Mouse (Mus musculus): Measurements from ENCODE around the gene Hpdl. TPM values are rescaled to one million over a fixed set of nuclear protein-coding genes. Genes with fewer than 3 reads are reported as not detected.

Hpdl gene
- polyA plus RNA-seq, 1 experiment = 3.9 TPM

DNA sequence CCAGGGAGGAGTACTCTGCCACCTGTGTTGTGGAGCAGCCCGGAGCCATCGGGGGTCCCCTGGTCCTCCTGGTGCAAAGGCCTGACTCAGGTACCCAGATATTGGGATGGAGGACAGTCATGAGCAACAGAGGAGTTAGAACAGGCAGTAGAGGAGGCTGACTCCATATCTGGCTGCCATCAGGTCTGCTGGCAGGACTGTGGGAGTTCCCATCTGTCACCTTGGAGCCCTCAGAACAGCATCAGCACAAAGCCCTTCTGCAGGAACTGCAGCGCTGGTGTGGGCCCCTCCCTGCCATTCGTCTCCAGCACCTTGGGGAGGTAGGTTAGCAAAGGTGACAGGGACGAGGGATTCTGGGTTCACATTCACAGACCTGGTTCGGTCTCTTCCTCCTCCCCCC, 4.0 kb downstream of the Hpdl start:
- no peak overlapping the region for H3K9ac ChIP-seq (ENCODE audit: low read depth, poor library complexity, severe bottlenecking)
- H3K27ac ChIP-seq (ENCODE audit: insufficient read depth, low read length) = no peak overlapping the region
- no peaks in the 10 kb centered on the region for H3K9me3 ChIP-seq (replicated peaks; ENCODE audit: control insufficient read depth, insufficient read depth, low read length, poor library complexity, severe bottlenecking)
- peaks cover 5% of the 10 kb centered on the region for H3K36me3 ChIP-seq (ENCODE audit: control insufficient read depth, insufficient read depth, low read length, poor library complexity, severe bottlenecking)
- H3K4me3 ChIP-seq (ENCODE audit: low read depth, low read length) = no peak overlapping the region
- TF ChIP-seq EP300 (IDR thresholded peaks at IDR 0.05; ENCODE audit: insufficient read depth, low read depth, low read length) (no peak), CTCF (IDR thresholded peaks at IDR 0.05; ENCODE audit: low read depth, low read length) (no peak), POLR2A (IDR thresholded peaks at IDR 0.05; ENCODE audit: insufficient read depth, low read length) (no peak)
- H3K27me3 ChIP-seq (ENCODE audit: control insufficient read depth, insufficient read depth, low read length, poor library complexity, severe bottlenecking) = no peaks in the 10 kb centered on the region
- H3K4me1 ChIP-seq (ENCODE audit: control insufficient read depth, insufficient read depth, low read length) = no peaks in the 10 kb centered on the region

DNA sequence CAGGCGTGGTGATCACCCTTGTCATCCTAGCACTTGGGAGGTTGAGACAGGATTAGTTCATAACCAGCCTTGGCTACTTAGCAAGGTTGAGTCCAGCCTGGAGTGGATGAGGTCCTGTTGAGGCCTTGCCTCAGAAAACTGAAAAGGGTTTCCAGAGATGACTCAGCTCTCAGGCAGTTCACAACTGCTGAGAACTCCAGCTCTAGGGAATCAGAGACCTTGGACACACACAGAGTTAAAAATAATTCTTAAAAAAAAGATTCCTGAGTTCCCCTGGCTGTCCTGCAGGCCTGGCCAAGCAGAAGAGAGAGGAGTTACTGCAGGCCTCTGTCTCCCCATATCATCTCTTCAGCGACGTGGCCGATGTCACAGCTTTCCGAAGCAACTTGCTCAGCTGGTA, 6.2 kb downstream of the Hpdl start:
- Histone ChIP-seq H3K4me1 (ENCODE audit: control insufficient read depth, insufficient read depth, low read length) (no peaks in the 10 kb centered on the region), H3K9ac (ENCODE audit: low read depth, poor library complexity, severe bottlenecking) (no peak overlapping the region), H3K4me3 (ENCODE audit: low read depth, low read length) (no peak overlapping the region), H3K36me3 (ENCODE audit: control insufficient read depth, insufficient read depth, low read length, poor library complexity, severe bottlenecking) (peaks cover 5% of the 10 kb centered on the region), H3K27ac (ENCODE audit: insufficient read depth, low read length) (no peak overlapping the region), H3K9me3 (replicated peaks; ENCODE audit: control insufficient read depth, insufficient read depth, low read length, poor library complexity, severe bottlenecking) (no peaks in the 10 kb centered on the region), H3K27me3 (ENCODE audit: control insufficient read depth, insufficient read depth, low read length, poor library complexity, severe bottlenecking) (no peaks in the 10 kb centered on the region)
- TF ChIP-seq EP300 (IDR thresholded peaks at IDR 0.05; ENCODE audit: insufficient read depth, low read depth, low read length) (no peak), CTCF (IDR thresholded peaks at IDR 0.05; ENCODE audit: low read depth, low read length) (no peak), POLR2A (IDR thresholded peaks at IDR 0.05; ENCODE audit: insufficient read depth, low read length) (no peak)

DNA sequence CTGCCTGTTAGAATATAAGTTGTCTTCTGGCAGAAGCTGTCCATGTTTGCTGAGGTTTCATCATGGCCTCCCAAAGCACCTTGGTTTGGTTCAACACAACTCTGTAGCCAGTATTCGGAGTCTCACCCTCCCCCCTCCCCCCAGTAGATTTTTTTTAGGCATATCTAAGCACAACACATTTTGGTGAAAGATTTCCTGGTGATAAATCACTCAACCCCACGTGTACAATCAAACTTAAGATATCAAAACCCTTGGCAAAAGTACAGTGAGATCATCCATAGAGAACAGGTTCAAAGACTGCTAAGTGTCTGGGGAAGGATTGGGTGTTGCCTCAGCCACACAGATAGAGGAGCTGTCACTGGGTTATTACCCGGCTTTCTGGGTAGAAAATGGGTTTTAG, 10.5 kb downstream of the Hpdl start:
- no peaks in the 10 kb centered on the region for H3K9me3 ChIP-seq (replicated peaks; ENCODE audit: control insufficient read depth, insufficient read depth, low read length, poor library complexity, severe bottlenecking)
- no peak for TF ChIP-seq POLR2A (IDR thresholded peaks at IDR 0.05; ENCODE audit: insufficient read depth, low read length)
- no peak for TF ChIP-seq EP300 (IDR thresholded peaks at IDR 0.05; ENCODE audit: insufficient read depth, low read depth, low read length)
- no peak overlapping the region for H3K9ac ChIP-seq (ENCODE audit: low read depth, poor library complexity, severe bottlenecking)
- 0 out of 2 replicates have a peak, but pooled peaks cover 5% of the 10 kb centered on the region for H3K36me3 ChIP-seq (ENCODE audit: control insufficient read depth, insufficient read depth, low read length, poor library complexity, severe bottlenecking)
- H3K4me3 ChIP-seq (ENCODE audit: low read depth, low read length) = no peak overlapping the region
- peaks cover 2% of the 10 kb centered on the region for H3K4me1 ChIP-seq (ENCODE audit: control insufficient read depth, insufficient read depth, low read length)
- H3K27me3 ChIP-seq (ENCODE audit: control insufficient read depth, insufficient read depth, low read length, poor library complexity, severe bottlenecking) = no peaks in the 10 kb centered on the region
- no peak overlapping the region for H3K27ac ChIP-seq (ENCODE audit: insufficient read depth, low read length)

GRCm38 (mm10) chr4:116807197-116808129, 14.0 kb downstream of the Hpdl start, which contains the start of the genes Toe1 and Mutyh:
Gene Toe1, minus strand, starts transcription at chr4:116807640.
Gene Mutyh, plus strand, starts transcription at chr4:116807723.
- Histone ChIP-seq H3K9me3 (replicated peaks; ENCODE audit: control insufficient read depth, insufficient read depth, low read length, poor library complexity, severe bottlenecking) (no peaks in the 10 kb centered on the region), H3K4me1 (ENCODE audit: control insufficient read depth, insufficient read depth, low read length) (peaks cover 2% of the 10 kb centered on the region), H3K9ac (ENCODE audit: low read depth, poor library complexity, severe bottlenecking) (peak within 1 kb of the TSS; percentile 89), H3K36me3 (ENCODE audit: control insufficient read depth, insufficient read depth, low read length, poor library complexity, severe bottlenecking) (peaks cover 26% of the 10 kb centered on the region), H3K27ac (ENCODE audit: insufficient read depth, low read length) (peak within 1 kb of the TSS; percentile 40; the same call in 1 of the 2 replicates), H3K27me3 (ENCODE audit: control insufficient read depth, insufficient read depth, low read length, poor library complexity, severe bottlenecking) (no peaks in the 10 kb centered on the region), H3K4me3 (ENCODE audit: low read depth, low read length) (peak within 1 kb of the TSS; percentile 99)
- TF ChIP-seq POLR2A (IDR thresholded peaks at IDR 0.05; ENCODE audit: insufficient read depth, low read length) (peak; percentile 42), CTCF (IDR thresholded peaks at IDR 0.05; ENCODE audit: low read depth, low read length) (no peak)

DNA sequence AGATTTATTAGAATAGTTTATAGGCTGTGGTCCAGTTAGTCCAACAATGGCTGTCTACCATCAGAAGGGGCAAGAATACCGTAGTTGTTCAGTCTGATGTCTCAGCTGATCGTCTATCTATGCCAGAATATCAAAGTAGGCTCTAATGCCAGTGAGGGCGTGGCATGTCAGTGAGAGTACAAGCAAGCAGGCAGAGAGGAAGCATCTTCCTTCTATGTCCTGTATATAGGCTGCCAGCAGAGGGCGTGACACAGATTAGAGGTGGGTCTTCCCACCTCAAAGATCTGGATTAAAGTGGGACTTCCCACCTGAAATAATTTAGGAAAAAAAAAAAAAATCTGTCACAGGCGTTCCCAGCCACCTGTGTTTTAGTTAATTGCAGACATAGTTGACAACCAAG, 21.6 kb downstream of the Hpdl start:
- no peaks in the 10 kb centered on the region for H3K9me3 ChIP-seq (replicated peaks; ENCODE audit: control insufficient read depth, insufficient read depth, low read length, poor library complexity, severe bottlenecking)
- H3K27me3 ChIP-seq (ENCODE audit: control insufficient read depth, insufficient read depth, low read length, poor library complexity, severe bottlenecking) = no peaks in the 10 kb centered on the region
- H3K36me3 ChIP-seq (ENCODE audit: control insufficient read depth, insufficient read depth, low read length, poor library complexity, severe bottlenecking) = peaks cover 25% of the 10 kb centered on the region
- H3K4me3 ChIP-seq (ENCODE audit: low read depth, low read length) = no peak overlapping the region
- H3K27ac ChIP-seq (ENCODE audit: insufficient read depth, low read length) = no peak overlapping the region
- H3K9ac ChIP-seq (ENCODE audit: low read depth, poor library complexity, severe bottlenecking) = no peak overlapping the region
- no peak for TF ChIP-seq CTCF (IDR thresholded peaks at IDR 0.05; ENCODE audit: low read depth, low read length)
- TF ChIP-seq POLR2A (IDR thresholded peaks at IDR 0.05; ENCODE audit: insufficient read depth, low read length) = no peak
- TF ChIP-seq EP300 (IDR thresholded peaks at IDR 0.05; ENCODE audit: insufficient read depth, low read depth, low read length) = no peak
- H3K4me1 ChIP-seq (ENCODE audit: control insufficient read depth, insufficient read depth, low read length) = no peaks in the 10 kb centered on the region

DNA sequence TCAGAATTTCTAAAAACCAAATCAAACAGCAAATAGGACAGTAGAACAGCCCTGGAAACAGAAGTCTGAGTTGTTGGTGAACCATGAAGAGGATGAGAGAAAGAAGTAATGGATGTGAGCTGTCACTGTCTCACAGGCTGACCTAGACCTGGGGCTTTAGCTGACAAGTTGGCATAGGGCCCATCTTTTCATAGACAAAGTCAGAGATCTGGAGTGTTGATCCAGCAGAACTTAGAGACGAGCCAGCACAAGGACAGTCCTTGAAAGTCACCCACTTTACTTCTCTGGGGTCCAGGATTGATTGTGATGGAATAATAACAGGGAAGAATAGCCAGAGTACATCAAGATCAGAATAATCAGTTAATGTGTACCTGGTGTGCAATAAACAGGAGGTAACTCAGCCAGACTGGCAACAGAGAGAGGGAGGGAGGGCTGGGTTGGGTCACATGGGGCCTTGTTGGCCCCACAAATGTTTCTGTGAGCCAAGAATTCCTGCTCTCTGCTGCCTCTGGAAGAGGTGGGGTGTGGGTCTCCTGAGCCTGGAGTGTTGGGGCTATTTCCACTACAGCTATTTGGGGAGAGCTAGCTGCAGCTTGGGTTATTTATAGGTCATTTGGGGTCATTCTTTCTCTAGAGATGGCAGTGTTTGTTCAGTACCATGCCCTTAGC, 24.9 kb downstream of the Hpdl start:
- Histone ChIP-seq H3K9me3 (replicated peaks; ENCODE audit: control insufficient read depth, insufficient read depth, low read length, poor library complexity, severe bottlenecking) (no peaks in the 10 kb centered on the region), H3K36me3 (ENCODE audit: control insufficient read depth, insufficient read depth, low read length, poor library complexity, severe bottlenecking) (peaks cover 4% of the 10 kb centered on the region), H3K27ac (ENCODE audit: insufficient read depth, low read length) (no peak overlapping the region), H3K4me1 (ENCODE audit: control insufficient read depth, insufficient read depth, low read length) (no peaks in the 10 kb centered on the region), H3K27me3 (ENCODE audit: control insufficient read depth, insufficient read depth, low read length, poor library complexity, severe bottlenecking) (no peaks in the 10 kb centered on the region), H3K4me3 (ENCODE audit: low read depth, low read length) (no peak overlapping the region), H3K9ac (ENCODE audit: low read depth, poor library complexity, severe bottlenecking) (no peak overlapping the region)
- TF ChIP-seq POLR2A (IDR thresholded peaks at IDR 0.05; ENCODE audit: insufficient read depth, low read length) = no peak
